Mouse (Mus musculus) kidney, embryonic 14.5 days (tissue): Measurements from ENCODE around the gene Fam43a. TPM values are rescaled to one million over a fixed set of nuclear protein-coding genes. Genes with fewer than 3 reads are reported as not detected.

Source experiments
- ATAC-seq: fragments of 200-750 bp; cut with Nextera tagmentation; 2 replicates; pipeline ENCODE4 v1.8.0; 2017; ENCODE audit warnings: moderate number of reproducible peaks, mild to moderate bottlenecking, moderate TSS enrichment, moderate library complexity; ENCODE audit not compliant: low FRiP score, low TSS enrichment
- H3K27ac ChIP-seq: fragments of 300-500 bp; sonication (generic); 2 replicates; pipeline ENCODE4 v1.5.1; 2014; ENCODE audit warnings: low read depth, mild to moderate bottlenecking, low read length, moderate library complexity, mixed read lengths
- H3K27me3 ChIP-seq: fragments of 300-500 bp; sonication (generic); 2 replicates; pipeline ENCODE4 v1.6.1; 2014; ENCODE audit warnings: mild to moderate bottlenecking, low read length; ENCODE audit not compliant: control insufficient read depth, insufficient read depth
- H3K36me3 ChIP-seq: fragments of 300-500 bp; sonication (generic); 2 replicates; pipeline ENCODE4 v1.6.1; 2014; ENCODE audit warnings: low read length, mixed read lengths; ENCODE audit not compliant: control insufficient read depth, insufficient read depth
- H3K4me1 ChIP-seq: fragments of 300-500 bp; sonication (generic); 2 replicates; pipeline ENCODE4 v1.6.1; 2014; ENCODE audit warnings: low read length, mixed read lengths; ENCODE audit not compliant: control insufficient read depth, insufficient read depth
- H3K4me2 ChIP-seq: fragments of 300-500 bp; sonication (generic); replicated peaks from 2 replicates; pipeline ENCODE4 v1.6.1; 2014; ENCODE audit warnings: low read depth, mild to moderate bottlenecking, low read length
- H3K4me3 ChIP-seq: fragments of 300-500 bp; sonication (generic); 2 replicates; pipeline ENCODE4 v1.5.1; 2014; ENCODE audit warnings: mild to moderate bottlenecking, low read length
- H3K9ac ChIP-seq: fragments of 300-500 bp; sonication (generic); 2 replicates; pipeline ENCODE4 v1.6.1; 2014; ENCODE audit warnings: low read depth, mild to moderate bottlenecking, low read length, moderate library complexity
- H3K9me3 ChIP-seq: fragments of 300-500 bp; sonication (generic); 2 replicates; pipeline ENCODE4 v1.6.1; 2016; ENCODE audit warnings: low read length; ENCODE audit not compliant: control insufficient read depth
- WGBS: fragments of 180-500 bp; shearing (Covaris S2); extraction: QIAGEN DNeasy Blood & Tissue Kit; methylation state at CpG from one replicate; pipeline ENCODE4 v1.1.7; 2014; 5-methylcytosine and 5-hydroxymethylcytosine counted together
- polyA plus RNA-seq: library from polyadenylated mRNA; unstranded; fragments of >200 nt; fragmentation: Nextera tagmentation; extraction: Ambion mirVana; gene quantifications from 2 replicates; pipeline ENCODE4 v1.2.1, GENCODE M21; 2014

Gene Fam43a
- polyA plus RNA-seq, 1 experiment from 2014 or later: 9.2 TPM

DNA sequence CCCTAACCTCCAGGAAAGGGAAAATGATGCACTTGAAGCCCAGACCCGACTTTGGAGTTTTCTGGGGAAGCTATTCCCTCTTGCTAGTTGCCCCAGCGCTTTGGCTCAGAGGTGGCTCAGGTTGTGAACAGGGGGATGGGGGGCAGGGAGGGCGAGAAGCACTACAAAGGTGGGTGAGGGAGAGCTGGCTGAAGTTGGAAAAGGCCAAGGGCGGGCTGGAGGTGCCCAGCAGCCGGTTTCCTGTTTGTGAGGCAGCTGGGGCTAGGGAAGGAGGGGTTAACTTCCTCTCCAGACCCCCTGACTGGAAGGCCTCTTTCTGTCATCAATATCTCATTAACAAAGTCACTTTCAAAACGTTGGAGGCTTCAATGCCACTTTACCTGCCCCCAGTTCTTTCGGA, 2.4 kb downstream of the Fam43a start:
- H3K9ac ChIP-seq: peak overlapping the region; percentile 23; the same call in 1 of the 2 replicates
- peak overlapping the region; percentile 93 for H3K4me2 ChIP-seq
- H3K27me3 ChIP-seq: peaks cover 12% of the 10 kb centered on the region; the same call in 1 of the 2 replicates
- WGBS: 31% methylated on average over 7 of the region's 7 CpGs
- no peak for ATAC-seq
- 0 out of 2 replicates have a peak overlapping the region, but pooled peaks have one; percentile 7 for H3K27ac ChIP-seq
- no peaks in the 10 kb centered on the region for H3K9me3 ChIP-seq
- H3K4me3 ChIP-seq: peak overlapping the region; percentile 48
- H3K36me3 ChIP-seq: no peaks in the 10 kb centered on the region
- H3K4me1 ChIP-seq: peaks cover 45% of the 10 kb centered on the region

GRCm38 (mm10) chr16:30602684-30603530, 3.4 kb downstream of the Fam43a start:
- H3K27ac ChIP-seq: peak overlapping the region; percentile 47; the same call in 1 of the 2 replicates
- no peaks in the 10 kb centered on the region for H3K9me3 ChIP-seq
- H3K9ac ChIP-seq: no peak overlapping the region
- peaks cover 7% of the 10 kb centered on the region; the same call in 1 of the 2 replicates for H3K27me3 ChIP-seq
- H3K4me1 ChIP-seq: peaks cover 45% of the 10 kb centered on the region
- 28% methylated on average over 18 of the region's 18 CpGs for WGBS
- no peaks in the 10 kb centered on the region for H3K36me3 ChIP-seq
- H3K4me2 ChIP-seq: peak overlapping the region; percentile 93
- peak overlapping the region; percentile 48; the same call in 1 of the 2 replicates for H3K4me3 ChIP-seq
- ATAC-seq: no peak

- Histone ChIP-seq H3K4me2 (0 out of 2 replicates have a peak overlapping the region, but pooled peaks have one; percentile 10), H3K27me3 (peaks cover 7% of the 10 kb centered on the region; the same call in 1 of the 2 replicates), H3K9me3 (no peaks in the 10 kb centered on the region), H3K27ac (peak overlapping the region; percentile 47; the same call in 1 of the 2 replicates), H3K36me3 (no peaks in the 10 kb centered on the region), H3K4me1 (peaks cover 45% of the 10 kb centered on the region), H3K4me3 (peak overlapping the region; percentile 2; the same call in 1 of the 2 replicates), H3K9ac (no peak overlapping the region)
- ATAC-seq: no peak
- WGBS: 36% methylated on average over 9 of the region's 9 CpGs
These were observed 4.0 kb downstream of the Fam43a start for GRCm38 (mm10) chr16:30603531-30603842.

GRCm38 (mm10) chr16:30604061-30604806, 4.7 kb downstream of the Fam43a start:
- no peak for ATAC-seq
- no peak overlapping the region for H3K4me3 ChIP-seq
- WGBS: 54% methylated on average over 16 of the region's 16 CpGs
- peaks cover 7% of the 10 kb centered on the region; the same call in 1 of the 2 replicates for H3K27me3 ChIP-seq
- no peak overlapping the region for H3K27ac ChIP-seq
- H3K4me2 ChIP-seq: no peak overlapping the region
- H3K9me3 ChIP-seq: no peaks in the 10 kb centered on the region
- no peak overlapping the region for H3K9ac ChIP-seq
- H3K36me3 ChIP-seq: no peaks in the 10 kb centered on the region
- peaks cover 45% of the 10 kb centered on the region for H3K4me1 ChIP-seq

DNA sequence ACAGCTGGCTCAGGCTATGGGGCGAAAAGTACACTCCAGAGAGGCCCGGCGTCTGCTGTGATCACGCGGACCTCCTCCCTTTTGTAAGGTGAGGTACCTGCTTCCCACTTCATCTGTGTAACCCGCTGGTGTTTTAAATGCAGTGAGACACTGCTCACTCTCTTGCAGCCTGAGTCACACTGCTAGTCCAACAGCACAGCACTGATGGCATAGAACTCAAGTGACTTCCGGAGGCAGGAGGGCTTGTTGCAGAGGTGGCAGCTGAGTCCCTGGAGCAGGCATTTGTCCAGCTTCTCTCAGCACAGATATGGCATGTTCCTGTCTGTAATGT, 5.2 kb downstream of the Fam43a start:
- Histone ChIP-seq H3K4me1 (peaks cover 45% of the 10 kb centered on the region), H3K27me3 (peaks cover 7% of the 10 kb centered on the region; the same call in 1 of the 2 replicates), H3K4me3 (no peak overlapping the region), H3K4me2 (no peak overlapping the region), H3K9me3 (no peaks in the 10 kb centered on the region), H3K27ac (no peak overlapping the region), H3K9ac (no peak overlapping the region), H3K36me3 (no peaks in the 10 kb centered on the region)
- no peak for ATAC-seq
- 53% methylated on average over 7 of the region's 7 CpGs for WGBS

- Histone ChIP-seq H3K4me3 (no peak overlapping the region), H3K9me3 (no peaks in the 10 kb centered on the region), H3K27ac (no peak overlapping the region), H3K9ac (no peak overlapping the region), H3K36me3 (no peaks in the 10 kb centered on the region), H3K4me1 (peaks cover 43% of the 10 kb centered on the region), H3K27me3 (peaks cover 7% of the 10 kb centered on the region; the same call in 1 of the 2 replicates), H3K4me2 (no peak overlapping the region)
- WGBS: 28% methylated on average over 6 of the region's 6 CpGs
- ATAC-seq: peak; percentile 58
These were observed 6.0 kb downstream of the Fam43a start for GRCm38 (mm10) chr16:30605528-30605927.

GRCm38 (mm10) chr16:30607868-30608267, 8.3 kb downstream of the Fam43a start:
- Histone ChIP-seq H3K9me3 (no peaks in the 10 kb centered on the region), H3K36me3 (no peaks in the 10 kb centered on the region), H3K27me3 (0 out of 2 replicates have a peak, but pooled peaks cover 2% of the 10 kb centered on the region), H3K9ac (no peak overlapping the region), H3K4me1 (peaks cover 25% of the 10 kb centered on the region; the same call in 1 of the 2 replicates), H3K4me2 (no peak overlapping the region), H3K4me3 (no peak overlapping the region), H3K27ac (no peak overlapping the region)
- 67% methylated on average over 3 of the region's 3 CpGs for WGBS
- ATAC-seq: no peak

- Histone ChIP-seq H3K36me3 (no peaks in the 10 kb centered on the region), H3K9me3 (no peaks in the 10 kb centered on the region), H3K9ac (no peak overlapping the region), H3K4me2 (no peak overlapping the region), H3K4me3 (no peak overlapping the region), H3K27ac (no peak overlapping the region), H3K27me3 (no peaks in the 10 kb centered on the region), H3K4me1 (0 out of 2 replicates have a peak, but pooled peaks cover 1% of the 10 kb centered on the region)
- ATAC-seq: no peak
- WGBS: 78% methylated on average over 5 of the region's 5 CpGs
These were observed 11.8 kb downstream of the Fam43a start for GRCm38 (mm10) chr16:30611331-30611730.

- no peak for ATAC-seq
- H3K9ac ChIP-seq: no peak overlapping the region
- no peaks in the 10 kb centered on the region for H3K27me3 ChIP-seq
- no peaks in the 10 kb centered on the region for H3K36me3 ChIP-seq
- H3K9me3 ChIP-seq: no peaks in the 10 kb centered on the region
- no peak overlapping the region for H3K4me3 ChIP-seq
- WGBS: 84% methylated on average over 7 of the region's 7 CpGs
- H3K27ac ChIP-seq: no peak overlapping the region
- no peak overlapping the region for H3K4me2 ChIP-seq
- H3K4me1 ChIP-seq: no peaks in the 10 kb centered on the region
These were observed 13.6 kb downstream of the Fam43a start for GRCm38 (mm10) chr16:30613122-30613521.
